Mouse (Mus musculus): Measurements from ENCODE around the gene Adamts4.

Adamts4 gene

DNA sequence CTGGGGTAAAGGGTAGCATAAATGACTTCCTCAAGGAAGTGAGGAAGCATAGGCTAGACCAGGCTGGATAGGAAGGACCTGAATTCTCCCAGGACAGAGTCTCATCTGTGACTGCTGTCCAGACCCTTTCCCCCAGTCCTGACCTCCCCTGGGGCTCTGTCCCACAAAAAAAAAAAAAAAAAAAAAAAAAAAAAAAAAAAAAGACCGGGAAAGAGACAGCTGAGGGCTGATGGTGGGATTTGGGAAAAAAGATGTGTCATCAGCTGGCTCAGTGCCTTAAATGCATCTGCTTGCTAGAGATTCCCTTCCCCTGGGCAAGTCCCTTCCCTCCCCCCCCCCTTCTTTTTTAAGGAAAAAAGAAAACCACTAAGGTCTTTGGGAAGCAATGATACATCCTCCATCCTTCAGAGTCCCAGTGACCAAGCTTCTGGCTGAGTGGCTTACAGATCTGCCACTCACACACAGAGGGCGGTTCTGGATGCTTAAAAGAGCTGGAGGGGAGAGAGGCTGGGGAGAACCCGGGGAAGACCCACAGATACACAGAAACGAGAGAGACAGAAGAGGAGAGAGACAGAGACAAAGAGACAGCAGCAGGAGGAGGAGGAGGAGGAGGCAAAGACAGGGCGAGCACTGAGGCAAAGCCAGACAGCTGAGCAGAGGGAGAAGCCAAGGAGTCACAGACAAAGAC lies at the start of gene Adamts4:
Gene Adamts4, plus strand, starts transcription at position 509 of the 688 bp plus-strand sequence.
- CTCF ChIA-PET = no interaction called here

DNA sequence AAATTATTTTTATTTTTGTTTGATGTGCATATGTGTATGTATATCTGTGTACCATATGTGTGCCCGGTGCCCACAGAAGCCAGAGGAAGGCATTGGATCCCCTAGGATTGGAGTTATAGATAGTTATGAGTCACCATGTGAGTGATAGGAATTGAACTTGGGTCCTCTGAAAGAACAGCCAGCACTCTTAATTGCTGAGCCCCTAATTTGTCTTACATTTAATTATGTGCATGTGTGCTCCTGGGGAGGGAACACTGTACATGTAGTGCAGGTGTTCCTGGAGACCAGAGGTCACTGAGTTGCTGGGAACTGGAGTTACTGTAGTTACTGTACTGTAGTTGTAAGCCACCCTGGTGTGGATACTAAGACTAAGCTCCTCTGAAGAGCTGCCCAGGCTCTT lies 49.5 kb upstream of the Adamts4 start:
- CTCF ChIA-PET = no interaction called here

DNA sequence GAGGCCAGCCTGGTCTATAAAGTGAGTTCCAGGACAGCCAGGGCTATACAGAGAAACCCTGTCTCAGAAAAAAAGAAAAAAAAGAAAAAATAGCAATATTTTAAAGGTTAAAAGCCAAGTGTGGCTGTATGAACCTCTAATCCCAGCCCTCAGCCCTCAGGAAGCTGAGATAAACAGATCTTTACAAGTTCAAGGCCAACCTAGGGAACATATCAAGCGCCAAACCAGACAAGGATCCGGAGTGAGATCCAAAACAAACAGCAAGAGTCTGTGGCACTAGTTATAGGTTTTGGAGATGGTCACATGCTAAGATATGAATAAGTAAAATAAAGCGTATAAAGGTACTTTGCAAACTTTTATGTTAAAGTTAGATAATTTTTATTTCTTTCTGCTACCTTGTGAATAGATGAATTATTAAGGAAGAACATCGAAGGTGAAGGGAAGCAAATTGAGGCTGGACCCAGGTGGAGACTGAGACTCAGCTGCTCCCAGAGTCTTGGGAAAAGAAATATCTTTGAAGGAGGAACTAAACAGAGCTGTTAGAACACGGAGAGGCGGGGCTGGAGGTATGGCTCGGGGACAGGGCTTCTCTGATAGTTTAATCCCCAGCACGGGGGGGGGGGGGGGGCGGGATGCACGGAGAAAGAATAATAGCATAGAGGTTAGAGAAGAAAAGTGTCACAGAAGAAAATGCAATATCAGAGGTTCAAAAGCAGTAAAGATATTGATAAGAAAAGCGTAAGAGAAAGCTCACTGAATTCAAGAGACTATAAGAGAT lies 46.6 kb upstream of the Adamts4 start:
- CTCF ChIA-PET = no interaction called here

DNA sequence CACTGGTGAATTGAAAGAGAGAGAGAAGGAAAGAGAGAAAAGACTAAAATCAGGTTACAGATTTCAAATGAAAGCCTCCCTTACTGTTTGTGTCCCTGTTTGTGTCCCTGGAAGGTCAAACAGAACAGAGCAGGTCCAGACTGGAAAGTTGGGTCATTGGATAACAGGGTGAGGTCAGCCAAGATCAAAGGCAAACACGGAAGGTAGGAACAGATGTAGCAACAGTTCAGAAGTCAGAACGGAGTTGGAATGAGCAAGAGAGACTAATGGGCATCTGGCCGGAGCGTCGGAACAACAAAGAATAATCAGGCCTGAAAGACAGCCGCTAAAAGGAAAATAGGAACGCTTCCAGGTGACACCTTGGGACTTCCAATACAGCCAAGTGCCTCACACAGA lies 46.0 kb upstream of the Adamts4 start:
- CTCF ChIA-PET = no interaction called here

DNA sequence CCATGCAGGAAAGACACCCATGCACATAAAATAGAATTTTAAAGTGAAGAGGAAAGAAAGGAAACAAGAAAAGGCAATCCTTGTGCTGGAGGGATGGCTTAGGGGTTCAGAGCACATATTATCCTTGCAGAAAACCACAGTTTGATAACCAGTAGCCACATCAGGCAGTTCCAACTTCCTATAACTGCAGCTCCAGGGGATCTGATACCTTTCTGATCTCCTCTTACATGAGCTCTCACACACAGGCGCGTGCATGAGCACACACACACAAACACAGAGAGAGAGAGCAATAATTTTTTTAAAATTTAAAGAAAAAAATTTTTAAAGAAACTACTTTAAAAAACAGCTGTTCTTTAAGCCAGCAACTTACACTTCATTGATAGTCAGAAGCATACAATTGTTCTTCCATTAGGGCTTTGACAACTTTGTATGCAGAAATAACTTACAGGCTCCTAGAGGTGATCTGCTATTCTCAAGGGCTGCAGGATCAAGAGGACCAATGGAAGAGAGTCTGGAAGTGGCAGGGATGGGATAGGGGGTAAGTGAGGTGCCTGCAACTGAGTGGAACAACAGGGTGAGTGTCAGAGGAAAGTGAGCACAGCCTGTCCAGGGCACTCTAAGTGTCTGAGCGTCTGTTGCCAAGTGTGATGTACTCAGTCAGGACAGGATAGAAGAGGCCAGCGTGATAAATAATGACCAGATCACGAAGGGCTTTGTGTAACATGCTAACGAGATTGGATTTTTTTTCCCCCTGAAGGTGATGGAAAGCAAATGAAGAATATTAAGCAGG lies 44.3 kb upstream of the Adamts4 start:
- CTCF ChIA-PET = interaction anchor here (0.6 kb wide), 1 partner anchor 79 kb away, joined by 3 read pairs; no protein-coding TSS in a partner anchor

DNA sequence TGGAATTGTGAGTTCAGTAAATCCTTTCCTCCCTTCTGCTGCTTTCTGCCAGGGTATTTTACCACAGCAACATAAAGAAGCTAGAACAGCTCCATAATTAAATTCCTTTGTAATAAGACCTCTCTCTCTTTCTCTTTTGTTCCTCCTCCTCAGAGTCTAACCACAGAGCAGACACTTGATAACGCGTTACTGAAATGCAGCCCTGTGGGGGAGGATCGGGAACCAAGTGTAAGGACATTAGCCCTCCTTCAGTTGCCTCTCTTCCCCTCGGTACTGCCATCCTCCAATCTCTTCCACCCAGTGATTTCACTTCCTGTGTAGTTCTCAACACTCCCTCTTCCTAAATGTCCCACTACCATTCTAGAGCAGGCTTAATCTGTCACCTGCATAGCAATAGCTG lies 40.8 kb upstream of the Adamts4 start:
- CTCF ChIA-PET = no interaction called here

DNA sequence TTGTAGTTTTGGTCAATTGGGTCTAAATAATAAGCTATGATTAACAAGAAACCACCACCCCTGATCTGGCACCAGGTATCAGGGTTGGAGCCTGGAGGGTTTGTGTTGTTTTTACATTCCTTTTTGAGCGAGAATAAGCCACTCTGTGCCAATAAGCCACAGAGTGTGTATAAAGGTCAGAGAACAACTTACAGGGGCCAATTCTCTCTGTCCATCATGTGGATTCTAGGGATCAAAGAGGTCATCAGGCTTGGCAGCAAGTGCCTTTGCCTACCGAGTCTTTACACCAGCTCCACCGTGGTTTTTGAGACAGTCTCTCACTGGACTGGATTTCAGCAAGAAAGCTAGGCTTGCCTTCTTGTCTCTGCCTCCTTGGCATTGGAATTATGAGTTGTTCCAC lies 37.4 kb upstream of the Adamts4 start:
- CTCF ChIA-PET = no interaction called here

DNA sequence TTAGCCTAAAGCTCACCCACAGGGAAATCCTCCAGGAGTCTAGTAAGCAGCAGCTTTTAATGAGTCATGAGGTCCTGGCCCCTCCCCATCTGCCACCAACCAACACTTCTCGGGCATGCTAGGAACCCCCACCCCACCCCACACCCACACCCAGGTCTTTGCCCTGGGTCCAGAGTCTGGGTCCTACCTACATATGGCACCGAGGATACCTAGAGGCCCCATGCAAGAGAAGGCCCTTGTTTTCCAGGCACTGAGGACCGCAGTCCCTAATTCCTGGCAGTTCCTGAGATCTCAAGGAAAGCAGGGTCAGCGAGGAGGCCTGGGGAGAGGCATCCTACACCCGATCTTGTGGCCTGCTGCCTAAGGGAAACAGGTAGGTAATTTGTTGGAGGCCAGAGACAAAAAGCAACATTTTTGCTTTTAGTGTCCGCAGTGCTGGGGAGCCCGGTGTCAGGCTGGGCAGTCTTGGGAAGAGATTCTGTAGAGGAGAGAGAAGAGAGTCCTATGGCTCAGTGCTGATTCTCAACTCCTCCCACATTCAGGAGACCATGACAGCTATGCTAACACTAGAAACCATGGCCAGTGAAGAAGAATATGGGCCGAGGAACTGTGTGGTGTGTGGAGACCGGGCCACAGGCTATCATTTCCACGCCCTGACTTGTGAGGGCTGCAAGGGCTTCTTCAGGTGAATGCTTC lies 36.3 kb upstream of the Adamts4 start, which contains the start of gene Nr1i3:
Gene Nr1i3, plus strand, starts transcription at position 170 of the 696 bp plus-strand sequence.
- CTCF ChIA-PET = interaction anchor here (0.6 kb wide), 2 partner anchors 14 to 600 kb away, joined by 3 read pairs; no protein-coding TSS in a partner anchor

DNA sequence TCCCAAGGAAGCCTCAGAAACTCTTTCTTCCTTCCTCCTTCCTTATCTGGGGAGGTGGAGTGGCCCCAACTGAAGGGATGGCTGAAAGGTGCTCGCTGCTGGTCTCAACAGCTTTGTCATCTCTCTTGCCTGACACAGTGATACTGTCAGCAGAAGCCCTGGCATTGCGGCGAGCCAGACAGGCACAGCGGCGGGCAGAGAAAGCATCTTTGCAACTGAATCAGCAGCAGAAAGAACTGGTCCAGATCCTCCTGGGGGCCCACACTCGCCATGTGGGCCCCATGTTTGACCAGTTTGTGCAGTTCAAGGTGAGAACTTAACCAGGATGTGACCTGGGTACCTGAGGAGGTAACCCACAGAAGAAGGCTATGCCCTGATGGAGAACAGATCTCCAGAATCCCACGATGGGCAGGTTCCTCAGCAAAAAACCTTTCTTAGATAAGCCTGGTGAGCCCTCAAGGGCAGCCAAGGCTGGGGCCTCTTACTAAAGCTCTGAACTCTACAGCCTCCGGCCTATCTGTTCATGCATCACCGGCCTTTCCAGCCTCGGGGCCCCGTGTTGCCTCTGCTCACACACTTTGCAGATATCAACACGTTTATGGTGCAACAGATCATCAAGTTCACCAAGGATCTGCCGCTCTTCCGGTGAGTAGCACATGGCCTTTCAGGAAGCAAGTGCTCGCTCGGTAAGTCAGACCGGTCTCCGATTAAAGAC lies 33.8 kb upstream of the Adamts4 start:
- CTCF ChIA-PET = interaction anchor here (0.6 kb wide), 1 partner anchor 356 kb away, joined by 3 read pairs; no protein-coding TSS in a partner anchor

DNA sequence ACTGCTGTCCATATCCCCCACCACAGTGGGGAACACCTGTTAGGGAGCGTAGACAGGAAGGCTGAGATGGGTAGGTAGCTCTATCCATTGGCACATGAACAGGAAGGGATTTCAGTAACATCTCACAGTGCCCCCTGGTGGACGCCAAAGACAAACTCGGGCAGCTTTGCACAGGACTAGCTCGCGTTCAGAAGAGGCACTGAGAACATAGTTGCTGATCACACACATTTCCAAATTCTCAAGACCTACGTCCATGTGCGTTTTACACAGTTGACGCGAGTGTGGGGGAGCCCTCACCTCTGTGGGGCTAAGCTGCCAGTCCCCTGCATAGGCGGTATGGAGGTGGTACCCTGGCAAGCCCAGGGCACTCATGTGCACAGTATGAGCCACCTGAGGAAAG lies 29.4 kb upstream of the Adamts4 start:
- CTCF ChIA-PET = interaction anchor here (0.8 to 1.0 kb wide), 2 partner anchors 27 to 81 kb away, joined by 3 read pairs; no protein-coding TSS in a partner anchor

DNA sequence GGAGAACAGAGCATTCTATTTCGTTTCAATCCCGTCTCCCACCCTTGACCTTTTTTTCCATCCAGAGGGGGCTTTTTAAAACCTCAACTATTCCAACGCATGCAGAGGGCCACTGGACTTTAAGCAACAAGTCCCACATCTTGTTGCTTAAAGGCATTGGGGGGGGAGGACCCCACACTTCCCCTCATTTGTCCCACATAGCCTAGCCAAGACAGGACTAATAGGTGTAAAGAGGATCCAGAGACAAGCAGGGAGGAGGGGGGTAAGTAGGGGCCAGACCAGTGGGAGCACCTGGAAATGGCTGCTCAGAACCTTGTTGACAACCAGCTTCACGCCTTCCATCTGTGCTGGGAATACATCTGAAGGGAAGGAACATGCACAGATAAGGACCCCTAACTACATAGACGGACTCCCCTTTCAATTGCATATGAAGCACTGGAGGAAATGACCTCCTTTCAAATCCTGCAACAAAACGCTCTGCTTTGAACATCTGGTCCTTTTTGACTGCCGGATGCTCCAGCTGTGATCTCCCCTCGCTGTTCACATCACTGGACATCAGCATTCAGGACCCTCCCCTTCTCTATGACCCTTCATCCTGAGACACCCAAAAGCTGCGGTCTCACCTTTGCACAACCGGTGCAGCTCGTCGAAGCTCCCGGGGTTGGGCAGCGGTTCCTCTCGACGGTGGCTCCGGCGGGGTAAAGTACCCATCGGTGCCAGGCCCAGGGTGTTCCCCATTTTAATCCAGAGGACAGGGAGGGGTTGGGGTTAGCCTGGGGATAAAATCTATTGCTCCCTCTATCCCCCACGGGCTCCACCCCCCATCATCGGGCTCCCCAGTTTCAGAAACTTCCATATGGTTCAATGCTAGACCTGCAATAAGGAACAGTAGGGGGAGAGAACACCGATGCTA lies 28.7 kb upstream of the Adamts4 start:
- CTCF ChIA-PET = interaction anchor here (0.6 to 1.0 kb wide), 3 partner anchors 26 to 81 kb away, joined by 3 read pairs; no protein-coding TSS in a partner anchor

DNA sequence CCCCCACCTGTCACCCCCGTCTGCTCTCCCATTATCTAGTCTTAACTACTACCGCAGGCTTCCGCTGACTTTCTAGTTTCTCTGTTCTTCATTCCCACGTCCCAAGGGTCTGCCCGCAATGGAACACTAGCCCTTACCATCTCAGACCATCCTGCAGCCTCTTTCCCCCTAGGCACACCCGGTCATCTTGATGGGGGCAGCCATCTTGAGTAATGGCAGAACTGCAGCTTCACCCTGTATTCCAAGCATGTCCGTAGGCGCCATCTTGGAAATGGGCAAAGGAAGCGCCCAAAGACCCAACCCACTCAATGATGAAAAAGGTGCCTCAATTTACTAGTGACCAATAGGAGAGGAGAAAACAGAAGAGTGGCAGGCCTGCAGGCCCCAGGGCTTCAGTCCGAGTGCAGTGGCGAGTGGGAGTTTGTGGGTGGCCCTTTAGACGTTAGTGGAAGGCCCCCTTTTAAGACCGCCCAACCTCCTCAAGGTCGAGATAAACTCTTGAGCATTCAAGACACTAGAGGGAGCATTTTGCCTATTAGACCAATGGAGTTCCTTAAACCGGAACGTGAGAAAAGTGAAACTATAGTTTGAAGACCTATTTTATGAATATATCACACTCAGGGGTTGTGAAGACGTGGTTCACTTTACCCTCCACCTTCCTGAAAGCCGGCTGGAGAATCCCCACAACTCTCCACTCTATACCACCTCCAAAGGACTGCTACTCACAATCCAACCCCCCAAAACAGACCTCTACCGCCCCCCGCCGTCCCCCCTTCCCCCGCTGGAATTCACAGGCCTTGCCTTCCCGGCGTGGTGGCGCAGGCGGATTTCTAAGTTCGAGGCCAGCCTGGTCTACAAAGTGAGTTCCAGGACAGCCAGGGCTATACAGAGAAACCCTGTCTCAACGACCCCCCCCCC lies 27.7 kb upstream of the Adamts4 start, which contains the start of gene Tomm40l:
Gene Tomm40l, minus strand, starts transcription at position 277 of the 918 bp plus-strand sequence.
- CTCF ChIA-PET = no interaction called here

DNA sequence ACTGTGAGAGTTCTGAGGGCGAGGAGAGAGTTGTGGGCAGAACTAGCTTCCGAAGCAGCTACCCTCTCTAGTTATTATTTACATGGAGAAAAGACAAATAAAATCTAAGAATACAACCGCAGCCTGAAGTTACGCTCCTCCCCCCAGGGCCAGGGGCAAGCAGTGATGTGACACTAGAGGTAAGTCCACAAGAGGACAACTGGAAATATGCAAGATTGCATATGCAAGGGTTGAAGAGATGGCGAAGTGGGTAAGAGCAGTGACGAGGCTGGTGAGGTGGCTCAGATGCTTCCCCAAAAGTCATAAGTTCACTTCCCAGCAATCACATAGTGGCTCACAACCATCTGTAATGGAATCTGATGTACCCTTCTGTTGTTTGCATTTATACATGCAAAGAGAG lies 27.1 kb upstream of the Adamts4 start:
- CTCF ChIA-PET = interaction anchor here (0.7 kb wide), 1 partner anchor 1033 kb away, joined by 4 read pairs; no protein-coding TSS in a partner anchor

DNA sequence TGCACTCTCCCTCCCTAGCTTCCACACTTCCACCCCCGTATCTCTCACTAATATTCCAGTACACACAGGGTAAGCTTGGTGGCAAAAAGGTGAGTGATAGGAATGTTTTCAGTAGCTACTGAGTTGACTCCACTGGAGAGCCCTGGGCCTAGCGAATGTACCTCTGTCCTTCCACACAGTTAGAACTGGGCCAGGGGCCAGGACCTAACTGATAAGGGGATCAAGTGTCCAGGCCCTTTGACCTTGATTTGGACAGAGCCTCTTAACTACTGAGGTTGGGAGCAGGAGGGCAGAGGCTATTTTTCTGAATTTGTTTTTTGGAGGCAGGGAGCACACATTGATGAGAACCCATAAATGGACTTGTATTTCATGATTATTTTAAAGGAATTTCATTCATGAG lies 26.4 kb upstream of the Adamts4 start:
- CTCF ChIA-PET = interaction anchor here (0.7 kb wide), 1 partner anchor 1033 kb away, joined by 4 read pairs; no protein-coding TSS in a partner anchor

DNA sequence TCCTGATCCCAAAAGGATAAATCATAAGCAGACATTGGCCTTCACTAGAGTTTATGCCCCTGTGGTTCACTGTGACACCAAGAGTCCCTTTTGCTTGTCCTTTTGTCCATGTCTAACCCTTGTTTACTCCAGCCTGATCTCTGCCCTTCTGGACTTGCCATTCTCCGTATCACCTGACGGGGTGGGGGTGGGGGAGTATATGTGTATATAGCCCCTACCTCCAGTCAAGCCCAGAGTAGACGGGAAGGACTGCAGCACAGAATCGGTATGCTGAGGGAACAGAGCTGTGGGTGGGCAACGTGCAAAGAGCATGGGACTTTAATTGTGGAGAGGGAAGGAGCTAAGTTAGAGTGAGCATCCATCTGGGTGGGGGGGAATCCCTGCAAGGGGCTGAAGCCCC lies 25.4 kb upstream of the Adamts4 start, which contains the start of gene Apoa2:
Gene Apoa2, plus strand, starts transcription at position 198 of the 400 bp plus-strand sequence.
- CTCF ChIA-PET = no interaction called here

DNA sequence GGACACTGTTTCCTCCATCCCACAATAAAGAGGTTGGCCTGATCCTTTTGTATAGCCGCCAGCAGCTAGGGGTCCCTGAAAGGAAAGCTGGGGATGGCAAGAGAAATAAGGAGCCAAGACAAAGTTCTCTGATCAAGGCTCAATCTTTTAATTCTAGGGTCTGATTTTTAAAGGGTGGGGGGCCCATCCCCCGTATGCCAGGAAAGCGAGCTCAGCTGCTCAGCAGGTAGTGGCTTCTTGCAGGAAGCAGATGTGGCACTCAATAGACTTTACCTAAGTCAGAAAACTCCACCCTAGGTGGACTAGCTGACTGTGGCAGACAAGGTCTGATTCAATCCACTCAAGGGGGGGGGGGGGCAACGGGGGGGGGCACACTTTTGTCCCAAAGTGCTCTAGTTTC lies 23.4 kb upstream of the Adamts4 start:
- CTCF ChIA-PET = no interaction called here

DNA sequence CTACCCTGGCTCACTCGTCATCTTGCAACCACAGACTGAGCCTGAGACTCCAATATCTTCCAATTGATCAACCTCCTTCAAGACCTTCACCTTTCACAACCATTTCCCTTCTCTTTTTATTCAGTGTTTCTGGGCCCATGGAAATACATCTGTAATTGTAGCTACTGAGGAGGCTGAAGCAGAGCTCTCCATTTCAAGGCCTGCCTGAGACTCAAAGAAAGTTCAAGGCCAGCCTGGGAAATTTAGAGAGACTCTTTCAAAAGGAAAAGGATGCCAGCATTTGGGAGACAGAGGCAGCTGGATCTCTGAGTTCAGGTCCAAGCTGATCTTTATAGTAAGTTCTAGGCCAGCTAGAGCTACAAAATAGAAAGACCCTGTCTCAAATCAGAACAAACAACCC lies 22.3 kb upstream of the Adamts4 start:
- CTCF ChIA-PET = interaction anchor here (0.6 kb wide), 1 partner anchor 39 kb away, joined by 6 read pairs; no protein-coding TSS in a partner anchor

DNA sequence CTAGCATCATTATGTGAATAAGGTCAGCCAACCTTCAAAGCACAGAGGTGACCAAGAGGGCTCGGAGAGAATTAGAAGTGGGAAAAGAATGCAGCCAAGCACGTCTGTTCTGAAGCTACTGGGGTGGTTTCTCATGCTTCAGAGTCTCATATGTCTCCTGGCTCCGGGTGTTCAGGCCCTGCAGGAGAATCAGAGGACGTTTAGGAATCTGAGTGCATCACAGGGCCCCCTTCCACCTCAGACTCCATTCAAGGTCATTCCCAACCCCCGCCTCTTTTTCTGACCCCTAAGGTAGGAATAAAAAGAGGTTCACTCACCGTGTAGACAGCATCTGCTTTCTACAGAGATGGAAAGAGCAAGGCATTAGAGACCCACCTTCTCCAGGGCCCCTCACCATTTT lies 20.5 kb upstream of the Adamts4 start:
- CTCF ChIA-PET = no interaction called here

Data from spleen, embryonic (tissue).